Mouse (Mus musculus) mature B cell (primary cell): Measurements from ENCODE around the gene Fam83e.

Source experiments
- in situ Hi-C: fragments of 300-500 bp; cut with MboI; formaldehyde crosslinking; loops from 2 replicates; pipeline ENCODE4 v1.14.3; 2019

The Fam83e gene

GRCm38 (mm10) chr7:45739820-45740219 lies 18.8 kb downstream of the Fam83e start:
- in situ Hi-C loops = loop anchor here (10.0 kb wide), 1 partner anchor 195 kb away; no protein-coding TSS in a partner anchor

GRCm38 (mm10) chr7:45741308-45741707 lies 20.3 kb downstream of the Fam83e start:
- in situ Hi-C loops = no loop called here

GRCm38 (mm10) chr7:45741777-45742176 lies 20.8 kb downstream of the Fam83e start:
- in situ Hi-C loops = no loop called here

GRCm38 (mm10) chr7:45742338-45742737 lies 21.3 kb downstream of the Fam83e start:
- in situ Hi-C loops = no loop called here

- in situ Hi-C loops = no loop called here
Measured at GRCm38 (mm10) chr7:45744387-45744786, 23.4 kb downstream of the Fam83e start.

- in situ Hi-C loops = no loop called here
Measured at GRCm38 (mm10) chr7:45746518-45746917, 25.5 kb downstream of the Fam83e start.

GRCm38 (mm10) chr7:45747450-45747849 lies 26.4 kb downstream of the Fam83e start:
- in situ Hi-C loops = no loop called here

GRCm38 (mm10) chr7:45748110-45748509 lies 27.1 kb downstream of the Fam83e start:
- in situ Hi-C loops = no loop called here

GRCm38 (mm10) chr7:45749401-45749800 lies 28.4 kb downstream of the Fam83e start:
- in situ Hi-C loops = no loop called here

- in situ Hi-C loops = no loop called here
Measured at GRCm38 (mm10) chr7:45750162-45750561, 29.1 kb downstream of the Fam83e start.

GRCm38 (mm10) chr7:45755703-45756102 lies 34.7 kb downstream of the Fam83e start:
- in situ Hi-C loops = no loop called here

GRCm38 (mm10) chr7:45759400-45759799 lies 38.4 kb downstream of the Fam83e start:
- in situ Hi-C loops = no loop called here

GRCm38 (mm10) chr7:45760151-45760550 lies 39.1 kb downstream of the Fam83e start:
- in situ Hi-C loops = no loop called here

- in situ Hi-C loops = no loop called here
Measured at GRCm38 (mm10) chr7:45765995-45766394, 45.0 kb downstream of the Fam83e start.

GRCm38 (mm10) chr7:45766764-45767163 lies 45.8 kb downstream of the Fam83e start:
- in situ Hi-C loops = no loop called here

- in situ Hi-C loops = no loop called here
Measured at GRCm38 (mm10) chr7:45767500-45767899, 46.5 kb downstream of the Fam83e start.

- in situ Hi-C loops = no loop called here
Measured at GRCm38 (mm10) chr7:45770427-45771082, 49.5 kb downstream of the Fam83e start.

GRCm38 (mm10) chr7:45771101-45771500 lies 50.1 kb downstream of the Fam83e start:
- in situ Hi-C loops = no loop called here

- in situ Hi-C loops = no loop called here
Measured at GRCm38 (mm10) chr7:45775237-45775636, 54.2 kb downstream of the Fam83e start.
